Mouse (Mus musculus) midbrain, embryonic 13.5 days (tissue): ENCODE results near the gene Sim2. TPM values are rescaled to one million over a fixed set of nuclear protein-coding genes. Genes with fewer than 3 reads are reported as not detected.

Experiments used
- ATAC-seq: fragments of 200-750 bp; cut with Nextera tagmentation; 2 replicates; pipeline ENCODE4 v1.8.0; 2017; ENCODE audit warnings: mild to moderate bottlenecking, moderate TSS enrichment, moderate library complexity
- H3K27ac ChIP-seq: fragments of 300-500 bp; sonication (generic); 2 replicates; pipeline ENCODE4 v1.5.1; 2015; ENCODE audit warnings: inconsistent platforms, mild to moderate bottlenecking, moderate library complexity
- H3K27me3 ChIP-seq: fragments of 300-500 bp; sonication (generic); 2 replicates; pipeline ENCODE4 v1.6.1; 2015; ENCODE audit warnings: mild to moderate bottlenecking, inconsistent platforms
- H3K36me3 ChIP-seq: fragments of 300-500 bp; sonication (generic); 2 replicates; pipeline ENCODE4 v1.6.1; 2015; ENCODE audit warnings: mild to moderate bottlenecking, inconsistent platforms
- H3K4me1 ChIP-seq: fragments of 300-500 bp; sonication (generic); replicated peaks from 2 replicates; pipeline ENCODE4 v1.6.1; 2015; ENCODE audit warnings: inconsistent platforms
- H3K4me2 ChIP-seq: fragments of 300-500 bp; sonication (generic); replicated peaks from 2 replicates; pipeline ENCODE4 v1.6.1; 2015; ENCODE audit warnings: moderate library complexity, mild to moderate bottlenecking, inconsistent platforms
- H3K4me3 ChIP-seq: fragments of 300-500 bp; sonication (generic); replicated peaks from 2 replicates; pipeline ENCODE4 v1.5.1; 2015; ENCODE audit warnings: mild to moderate bottlenecking, inconsistent platforms
- H3K9ac ChIP-seq: fragments of 300-500 bp; sonication (generic); replicated peaks from 2 replicates; pipeline ENCODE4 v1.6.1; 2015; ENCODE audit warnings: mild to moderate bottlenecking, inconsistent platforms
- H3K9me3 ChIP-seq: fragments of 300-500 bp; sonication (generic); 2 replicates; pipeline ENCODE4 v1.6.1; 2016; ENCODE audit warnings: mild to moderate bottlenecking, inconsistent platforms
- WGBS: fragments of 180-500 bp; shearing (Covaris S2); methylation state at CpG from one replicate; pipeline ENCODE4 v1.1.7; 2015; 5-methylcytosine and 5-hydroxymethylcytosine counted together
- polyA plus RNA-seq: library from polyadenylated mRNA; unstranded; fragments of >200 nt; fragmentation: Nextera tagmentation; extraction: Ambion mirVana; gene quantifications from 2 replicates; pipeline ENCODE4 v1.2.1, GENCODE M21; 2015

The Sim2 gene
- 0.24 and 0.44 TPM in 2 replicates for polyA plus RNA-seq

DNA sequence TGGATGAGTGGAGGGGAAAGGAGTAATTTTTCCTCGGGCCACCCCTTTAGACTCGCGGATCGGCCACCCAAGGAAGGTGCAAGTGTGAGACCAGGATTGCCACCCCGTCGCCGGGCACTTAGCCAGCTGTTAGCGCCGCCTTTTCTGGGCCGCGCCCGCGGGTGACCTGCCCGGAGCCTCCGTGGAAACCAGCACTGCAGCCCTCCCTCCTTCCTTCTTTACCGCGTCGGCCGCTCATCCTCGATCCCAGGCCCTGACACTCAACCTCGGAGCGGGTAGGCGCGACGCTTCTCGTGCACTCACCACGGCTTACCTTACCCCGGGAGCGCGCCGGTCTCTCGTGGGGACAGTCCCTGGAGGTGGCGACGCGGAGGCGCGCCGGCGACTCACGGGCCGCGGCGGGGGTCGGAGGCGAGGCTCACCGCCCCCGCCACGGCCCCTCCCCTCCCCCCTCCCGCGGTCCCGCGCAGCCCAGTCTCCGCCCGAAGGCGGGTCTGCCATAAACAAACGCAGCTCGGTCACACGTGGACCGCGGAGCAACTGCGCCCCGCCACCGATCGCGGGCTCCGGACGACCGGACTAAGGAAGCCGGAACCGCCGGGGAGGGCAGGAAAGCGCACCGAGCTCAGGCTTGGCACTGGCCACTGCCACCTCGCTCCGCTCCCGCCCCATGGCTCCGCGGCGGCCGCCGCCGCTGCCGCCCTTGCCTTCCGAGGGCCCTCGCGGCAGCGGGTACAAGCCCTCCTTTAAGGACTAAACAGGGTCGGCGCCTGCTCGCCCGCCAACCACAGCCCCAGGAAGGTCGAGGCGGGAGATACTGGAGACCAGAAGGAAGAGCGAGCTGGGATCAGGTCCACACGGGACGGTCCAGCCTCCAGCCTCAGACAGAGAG lies at the start of gene Sim2:
TSS of gene Sim2 (plus strand) at position 221 of the 892 bp plus-strand sequence.
- peaks cover 24% of the 10 kb centered on the region for H3K4me1 ChIP-seq
- H3K4me2 ChIP-seq = peak within 1 kb of the TSS; percentile 48
- no peak within 1 kb of the TSS for H3K27ac ChIP-seq
- peak within 1 kb of the TSS; percentile 32 for H3K4me3 ChIP-seq
- ATAC-seq = no peak
- no peaks in the 10 kb centered on the region for H3K9me3 ChIP-seq
- H3K9ac ChIP-seq = peak within 1 kb of the TSS; percentile 42
- H3K27me3 ChIP-seq = peaks cover 98% of the 10 kb centered on the region
- under 1% methylated on average over 93 of the region's 96 CpGs for WGBS
- H3K36me3 ChIP-seq = no peaks in the 10 kb centered on the region

DNA sequence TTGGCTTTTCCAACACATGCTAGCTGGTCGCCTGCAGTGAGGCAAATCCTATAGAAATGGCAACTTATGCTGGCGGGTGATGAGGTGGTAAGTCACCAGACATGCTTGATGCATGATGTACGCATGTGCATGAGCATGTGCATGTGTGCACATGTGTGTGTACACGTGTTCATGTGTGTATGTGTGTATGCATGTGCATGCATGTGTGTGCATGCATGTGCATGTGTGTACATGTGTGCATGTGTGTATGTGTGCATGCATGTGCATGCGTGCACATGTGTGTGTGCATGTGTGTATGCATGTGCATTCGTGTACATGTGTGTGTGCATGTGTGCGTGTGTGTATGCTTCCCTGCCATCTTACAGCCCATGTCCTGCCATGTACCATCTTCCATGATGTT lies 47.5 kb upstream of the Sim2 start:
- WGBS = 94% methylated on average over 7 of the region's 7 CpGs
- H3K4me3 ChIP-seq = no peak overlapping the region
- H3K27me3 ChIP-seq = peaks cover 40% of the 10 kb centered on the region
- H3K36me3 ChIP-seq = no peaks in the 10 kb centered on the region
- no peak overlapping the region for H3K4me2 ChIP-seq
- no peaks in the 10 kb centered on the region for H3K9me3 ChIP-seq
- no peak for ATAC-seq
- no peak overlapping the region for H3K27ac ChIP-seq
- H3K4me1 ChIP-seq = peaks cover 18% of the 10 kb centered on the region
- no peak overlapping the region for H3K9ac ChIP-seq

DNA sequence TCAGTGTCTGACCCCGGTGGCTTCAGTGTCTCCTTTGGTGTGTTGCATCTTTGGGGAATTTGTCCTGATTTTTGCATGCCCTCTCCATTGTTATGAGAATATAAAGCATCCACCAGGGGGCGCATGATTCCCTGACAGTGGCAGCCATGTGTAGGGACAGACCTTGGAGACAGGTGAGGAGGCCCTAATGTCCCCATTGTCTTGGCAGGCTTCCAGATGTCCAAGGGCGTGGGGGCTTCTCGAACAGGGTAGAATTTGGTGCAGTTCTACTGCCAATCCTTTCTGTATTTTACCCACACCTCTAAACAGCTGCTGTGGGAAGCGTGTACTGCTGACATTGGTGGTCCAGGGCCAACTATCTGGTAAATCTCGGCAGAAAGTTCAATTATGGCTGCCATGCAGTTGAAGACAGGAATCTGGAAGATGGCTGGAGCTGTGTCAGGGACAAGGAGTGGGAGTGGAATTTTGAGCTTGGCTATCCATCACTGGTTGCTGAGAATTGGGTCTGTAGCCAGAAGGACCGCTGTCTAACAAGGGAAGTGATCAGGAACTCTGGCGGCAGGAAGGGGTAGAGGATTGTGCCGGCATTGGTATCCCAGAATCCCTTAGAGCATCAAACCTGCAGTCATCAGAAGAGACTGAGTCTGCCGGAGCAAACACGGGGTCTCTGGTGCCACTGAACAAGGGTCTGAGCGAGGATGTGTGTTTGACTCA lies 46.3 kb upstream of the Sim2 start:
- no peak overlapping the region for H3K4me2 ChIP-seq
- no peak overlapping the region for H3K27ac ChIP-seq
- peaks cover 49% of the 10 kb centered on the region for H3K27me3 ChIP-seq
- no peaks in the 10 kb centered on the region for H3K36me3 ChIP-seq
- WGBS = 70% methylated on average over 12 of the region's 12 CpGs
- H3K4me3 ChIP-seq = no peak overlapping the region
- peaks cover 18% of the 10 kb centered on the region for H3K4me1 ChIP-seq
- no peak for ATAC-seq
- H3K9ac ChIP-seq = no peak overlapping the region
- no peaks in the 10 kb centered on the region for H3K9me3 ChIP-seq

DNA sequence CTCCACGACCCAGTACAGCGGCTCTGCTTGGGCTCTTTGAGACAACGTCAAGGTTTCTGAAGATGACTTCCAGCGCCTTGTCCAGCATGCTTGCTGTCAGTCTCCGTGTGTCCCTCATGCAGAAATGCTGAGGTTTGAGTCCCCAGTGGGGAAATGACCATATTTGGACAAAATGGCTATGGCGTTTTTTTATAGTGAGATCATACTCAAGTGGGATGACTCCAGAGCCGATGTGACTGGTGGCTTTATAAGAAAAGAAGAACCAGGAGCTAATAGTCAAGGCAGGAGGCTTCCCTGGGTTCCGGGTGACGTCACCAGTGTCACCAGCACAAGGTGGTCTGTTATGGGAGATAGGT lies 45.8 kb upstream of the Sim2 start:
- Histone ChIP-seq H3K9ac (no peak overlapping the region), H3K27ac (no peak overlapping the region), H3K4me2 (no peak overlapping the region), H3K9me3 (no peaks in the 10 kb centered on the region), H3K27me3 (peaks cover 54% of the 10 kb centered on the region), H3K4me3 (no peak overlapping the region), H3K4me1 (peaks cover 18% of the 10 kb centered on the region), H3K36me3 (no peaks in the 10 kb centered on the region)
- no peak for ATAC-seq
- WGBS = 90% methylated on average over 9 of the region's 9 CpGs

DNA sequence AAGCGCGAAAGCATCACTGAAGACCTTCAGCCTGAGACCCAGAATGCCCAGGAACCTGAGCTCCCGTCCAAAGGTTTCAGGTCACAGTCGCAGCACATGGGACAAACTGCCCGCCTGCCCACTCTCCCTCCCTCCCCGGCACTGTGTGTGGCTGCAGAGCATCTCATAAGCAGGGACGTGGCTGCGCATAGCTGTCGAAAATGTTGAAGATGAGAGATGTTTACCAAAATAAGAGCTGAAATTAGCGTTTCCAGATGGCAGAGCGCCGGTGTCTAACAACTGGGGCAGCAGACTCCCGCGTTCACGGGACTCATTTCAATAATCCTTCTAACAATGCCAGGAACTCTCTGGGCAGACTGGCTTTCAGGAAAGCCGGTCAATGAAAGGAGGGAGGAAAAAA lies 44.2 kb upstream of the Sim2 start:
- WGBS = 8% methylated on average over 16 of the region's 16 CpGs
- no peak for ATAC-seq
- Histone ChIP-seq H3K4me1 (peaks cover 18% of the 10 kb centered on the region), H3K4me3 (peak overlapping the region; percentile 14), H3K36me3 (no peaks in the 10 kb centered on the region), H3K27me3 (peaks cover 62% of the 10 kb centered on the region), H3K27ac (no peak overlapping the region), H3K9me3 (no peaks in the 10 kb centered on the region), H3K4me2 (peak overlapping the region; percentile 43), H3K9ac (0 out of 2 replicates have a peak overlapping the region, but pooled peaks have one; percentile 3)

DNA sequence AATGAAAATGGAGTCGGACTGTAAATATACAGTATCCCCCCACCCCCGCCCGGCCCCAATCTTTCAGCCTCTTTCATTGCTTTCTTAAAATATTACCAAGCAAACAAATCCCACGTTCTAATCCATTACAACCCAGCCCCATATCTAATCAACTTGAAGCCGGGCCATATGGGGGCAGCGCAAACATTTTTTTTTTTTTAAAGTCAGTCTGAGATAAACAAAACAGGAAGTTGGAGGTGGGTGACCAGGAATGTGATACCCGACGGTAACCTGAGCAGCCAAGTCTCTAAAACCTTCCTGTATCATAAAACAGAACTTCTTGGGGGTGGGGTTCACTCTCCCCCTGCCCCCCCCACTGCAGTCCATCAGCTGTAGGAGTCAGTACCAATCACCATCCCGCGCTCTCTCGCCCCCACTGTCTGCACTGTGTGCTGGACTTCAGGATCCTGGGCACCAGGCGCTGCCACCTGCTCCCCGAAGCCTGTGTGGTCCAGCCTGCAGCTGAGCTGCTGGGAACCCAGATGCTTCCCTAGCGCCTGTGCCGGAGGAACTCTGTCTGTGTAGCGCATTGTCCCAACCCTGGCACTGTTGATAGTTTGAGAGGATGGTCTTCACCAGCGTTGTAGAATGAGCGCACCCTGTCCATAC lies 43.5 kb upstream of the Sim2 start:
- no peaks in the 10 kb centered on the region for H3K36me3 ChIP-seq
- peaks cover 18% of the 10 kb centered on the region for H3K4me1 ChIP-seq
- no peak overlapping the region for H3K9ac ChIP-seq
- peak overlapping the region; percentile 14 for H3K4me3 ChIP-seq
- H3K27ac ChIP-seq = no peak overlapping the region
- H3K27me3 ChIP-seq = peaks cover 62% of the 10 kb centered on the region
- peak overlapping the region; percentile 43 for H3K4me2 ChIP-seq
- 26% methylated on average over 18 of the region's 18 CpGs for WGBS
- ATAC-seq = peak; percentile 74
- no peaks in the 10 kb centered on the region for H3K9me3 ChIP-seq

DNA sequence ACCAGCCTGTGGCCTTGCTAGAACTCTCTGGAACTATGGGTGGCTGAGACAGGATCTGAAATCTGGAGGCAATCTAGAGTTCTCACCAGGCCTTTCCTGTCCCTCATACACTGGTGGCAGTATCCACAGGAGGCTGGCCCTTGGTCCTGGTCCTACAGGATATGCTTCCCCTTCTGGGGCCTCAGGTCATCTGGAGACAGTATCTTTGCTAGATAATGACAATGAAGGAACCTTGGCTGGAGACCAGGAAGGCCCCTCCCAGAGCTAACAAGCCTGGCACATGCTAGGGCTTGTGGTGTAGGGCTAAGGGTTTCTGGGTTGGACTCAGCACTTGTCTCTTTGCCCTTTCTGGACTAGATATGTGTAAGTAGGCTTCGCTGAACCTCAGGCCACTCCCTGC lies 40.9 kb upstream of the Sim2 start:
- Histone ChIP-seq H3K9me3 (no peaks in the 10 kb centered on the region), H3K36me3 (no peaks in the 10 kb centered on the region), H3K9ac (no peak overlapping the region), H3K4me1 (peaks cover 18% of the 10 kb centered on the region), H3K4me3 (no peak overlapping the region), H3K27me3 (peaks cover 49% of the 10 kb centered on the region), H3K4me2 (no peak overlapping the region), H3K27ac (no peak overlapping the region)
- no peak for ATAC-seq
- 94% methylated on average over 1 of the region's 1 CpGs for WGBS

DNA sequence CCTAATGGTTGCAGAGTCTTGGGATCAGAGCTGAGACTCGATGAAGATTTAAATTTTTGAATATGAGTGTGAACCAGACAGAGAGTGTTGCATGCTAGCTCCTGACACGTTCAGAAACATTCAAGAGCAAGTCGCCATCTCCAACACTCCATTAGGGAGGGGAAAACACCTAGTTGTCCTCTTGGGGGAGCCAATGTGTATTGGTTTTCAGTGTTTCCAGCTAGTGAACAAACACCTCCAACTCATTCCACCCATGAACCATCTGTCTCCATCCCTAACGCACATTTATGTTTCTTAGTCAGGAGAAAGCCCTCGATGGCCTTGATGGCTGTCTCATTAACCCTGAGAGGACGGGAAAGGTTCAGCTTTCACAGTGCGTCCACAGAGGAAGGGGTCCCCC lies 39.7 kb upstream of the Sim2 start:
- H3K36me3 ChIP-seq = no peaks in the 10 kb centered on the region
- no peaks in the 10 kb centered on the region for H3K9me3 ChIP-seq
- no peak for ATAC-seq
- H3K9ac ChIP-seq = no peak overlapping the region
- H3K4me3 ChIP-seq = no peak overlapping the region
- peaks cover 17% of the 10 kb centered on the region for H3K4me1 ChIP-seq
- 59% methylated on average over 7 of the region's 7 CpGs for WGBS
- peaks cover 37% of the 10 kb centered on the region for H3K27me3 ChIP-seq
- H3K27ac ChIP-seq = no peak overlapping the region
- H3K4me2 ChIP-seq = no peak overlapping the region

DNA sequence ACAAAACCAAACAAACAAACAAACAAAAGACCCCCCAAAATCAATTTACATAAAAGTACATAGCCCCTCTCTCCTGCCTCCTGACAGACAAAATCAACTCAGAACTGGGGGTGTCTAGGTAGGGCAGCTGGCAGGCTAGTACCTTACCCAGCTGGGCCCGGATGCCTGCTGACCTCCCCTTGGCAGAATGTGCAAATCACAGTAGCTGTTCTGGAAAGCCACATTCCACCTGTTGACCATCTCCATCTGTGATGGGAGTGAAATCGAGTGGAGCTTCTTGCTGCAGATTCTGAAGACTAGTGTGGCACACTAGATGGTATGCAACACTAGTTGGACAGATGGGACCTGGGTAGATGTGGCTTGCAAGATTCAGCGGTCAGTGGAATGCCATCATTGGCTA lies 34.4 kb upstream of the Sim2 start:
- peaks cover 7% of the 10 kb centered on the region; the same call in 1 of the 2 replicates for H3K27me3 ChIP-seq
- 96% methylated on average over 3 of the region's 3 CpGs for WGBS
- H3K4me1 ChIP-seq = peaks cover 4% of the 10 kb centered on the region; the same call in 1 of the 2 replicates
- H3K27ac ChIP-seq = no peak overlapping the region
- H3K4me2 ChIP-seq = no peak overlapping the region
- H3K36me3 ChIP-seq = no peaks in the 10 kb centered on the region
- no peak overlapping the region for H3K9ac ChIP-seq
- ATAC-seq = no peak
- H3K4me3 ChIP-seq = no peak overlapping the region
- no peaks in the 10 kb centered on the region for H3K9me3 ChIP-seq

DNA sequence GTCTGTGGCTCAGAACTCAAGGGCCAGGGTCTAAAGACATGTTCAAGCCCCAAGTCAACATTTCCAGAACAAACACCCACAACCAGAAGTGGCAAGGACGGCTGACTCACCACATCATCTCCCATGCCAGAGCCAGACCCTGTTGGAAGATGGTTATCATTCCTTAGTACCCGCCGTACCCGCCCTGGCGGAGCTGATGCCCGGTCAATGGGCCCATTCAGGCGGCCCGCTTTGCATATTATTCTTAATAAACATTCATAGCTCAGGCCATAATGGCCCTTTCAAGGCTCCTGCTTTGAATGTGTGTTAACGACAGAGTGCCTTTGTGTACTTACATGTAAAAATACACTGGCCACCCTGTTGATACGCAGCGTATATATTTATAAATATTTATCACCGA lies 29.6 kb upstream of the Sim2 start:
- H3K36me3 ChIP-seq = no peaks in the 10 kb centered on the region
- no peak overlapping the region for H3K4me2 ChIP-seq
- H3K9ac ChIP-seq = no peak overlapping the region
- WGBS = 74% methylated on average over 12 of the region's 12 CpGs
- H3K4me1 ChIP-seq = peaks cover 8% of the 10 kb centered on the region; the same call in 1 of the 2 replicates
- ATAC-seq = no peak
- H3K27ac ChIP-seq = no peak overlapping the region
- no peak overlapping the region for H3K4me3 ChIP-seq
- peaks cover 11% of the 10 kb centered on the region; the same call in 1 of the 2 replicates for H3K27me3 ChIP-seq
- no peaks in the 10 kb centered on the region for H3K9me3 ChIP-seq

DNA sequence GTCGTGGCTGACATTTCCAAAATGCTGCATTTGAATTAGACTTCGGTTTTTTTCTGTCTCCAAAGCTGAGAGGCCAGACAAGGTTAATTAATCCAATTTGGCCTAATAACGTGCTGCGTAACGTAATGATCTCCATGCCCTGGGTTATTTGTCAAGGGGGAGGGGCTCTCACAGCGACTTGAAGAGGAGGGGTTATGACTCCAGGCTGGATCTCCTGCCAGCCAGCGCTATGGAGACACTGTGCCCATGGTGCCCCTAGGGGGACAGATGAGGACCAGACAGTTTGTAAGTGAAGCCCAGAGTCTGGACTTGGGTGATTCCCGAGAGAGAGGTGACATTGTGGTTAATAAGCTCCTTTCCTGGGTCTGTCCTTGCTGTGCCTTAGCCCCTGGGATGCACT lies 29.2 kb upstream of the Sim2 start:
- 41% methylated on average over 8 of the region's 8 CpGs for WGBS
- Histone ChIP-seq H3K36me3 (no peaks in the 10 kb centered on the region), H3K27me3 (peaks cover 11% of the 10 kb centered on the region; the same call in 1 of the 2 replicates), H3K4me1 (peaks cover 8% of the 10 kb centered on the region; the same call in 1 of the 2 replicates), H3K27ac (no peak overlapping the region), H3K9me3 (no peaks in the 10 kb centered on the region), H3K4me3 (no peak overlapping the region), H3K9ac (no peak overlapping the region), H3K4me2 (no peak overlapping the region)
- ATAC-seq = no peak

DNA sequence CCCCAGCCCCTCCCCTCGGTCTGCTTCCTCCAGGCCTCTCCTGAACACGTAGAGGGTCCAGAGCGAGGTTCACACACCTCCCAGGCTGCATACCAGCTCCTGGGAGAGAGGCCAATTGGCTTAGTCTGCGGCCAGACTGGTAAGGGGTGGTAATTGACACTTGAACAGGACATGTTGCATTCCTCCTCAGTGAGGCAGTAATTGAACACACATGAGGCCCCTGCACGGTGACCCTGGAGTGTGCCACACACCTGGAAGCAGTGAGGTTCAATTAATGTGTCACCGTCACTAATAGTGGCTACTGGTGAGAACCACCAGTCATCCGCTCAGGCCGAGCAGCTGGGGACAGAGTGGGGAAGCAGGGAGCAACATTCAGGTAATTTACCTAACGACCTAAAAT lies 24.9 kb upstream of the Sim2 start:
- Histone ChIP-seq H3K36me3 (no peaks in the 10 kb centered on the region), H3K4me1 (peaks cover 8% of the 10 kb centered on the region; the same call in 1 of the 2 replicates), H3K9me3 (0 out of 2 replicates have a peak, but pooled peaks cover 4% of the 10 kb centered on the region), H3K4me3 (no peak overlapping the region), H3K27me3 (0 out of 2 replicates have a peak, but pooled peaks cover 4% of the 10 kb centered on the region), H3K9ac (no peak overlapping the region), H3K27ac (no peak overlapping the region), H3K4me2 (no peak overlapping the region)
- 80% methylated on average over 9 of the region's 9 CpGs for WGBS
- ATAC-seq = no peak
